Mouse (Mus musculus) spleen, adult 12 weeks (tissue): ENCODE results near the gene Zfp365.

Experiments used
- DNase-seq: peaks from one replicate; pipeline ENCODE4 v3.0.0; 2022; ENCODE audit warnings: low spot score

Gene Zfp365

DNA sequence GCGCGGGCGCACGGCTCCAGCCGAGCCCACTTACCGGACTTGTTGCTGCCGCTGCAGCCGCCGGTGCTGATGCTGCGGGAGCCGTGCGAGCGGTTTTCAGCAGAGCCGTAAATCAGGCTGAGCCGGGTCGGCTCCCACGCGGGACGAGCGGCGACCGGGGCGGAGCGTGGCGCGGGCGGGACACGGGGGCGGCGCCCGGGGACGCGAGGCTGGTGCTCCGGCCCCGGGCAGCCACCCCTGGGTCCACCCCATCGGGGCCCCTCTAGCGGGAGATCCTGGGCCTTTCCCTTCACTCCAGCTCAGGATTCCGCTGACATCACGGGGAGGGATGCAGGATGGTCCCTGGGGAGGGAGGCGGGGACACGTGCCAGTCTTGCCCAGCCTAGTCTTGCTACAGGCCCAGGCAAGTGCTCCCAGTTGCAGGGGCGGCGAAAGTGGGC is at the start of gene Zfp365:
TSS of gene Zfp365 (minus strand) at position 326 of the 440 bp plus-strand sequence.
- DNase-seq: no peak

DNA sequence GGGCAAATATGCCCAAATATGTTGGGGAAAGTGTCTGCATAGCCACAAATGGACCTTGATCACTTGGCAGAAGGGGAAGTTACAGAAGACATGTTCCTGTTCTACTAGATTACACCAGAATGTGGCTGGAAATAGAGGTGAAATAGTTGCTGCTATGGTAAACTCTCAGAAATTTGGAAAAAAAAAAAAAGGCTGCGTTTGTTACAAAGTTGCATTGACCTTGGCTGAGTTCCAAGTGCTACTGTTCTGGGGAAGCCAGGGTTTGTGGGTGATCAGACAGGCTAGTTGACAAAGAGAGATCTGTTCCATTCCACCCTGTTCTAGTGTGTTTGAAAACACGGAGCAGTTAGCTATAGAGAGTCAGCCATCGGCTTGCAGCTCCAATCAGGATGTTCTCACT is 47.5 kb upstream of the Zfp365 start:
- DNase-seq: no peak

- no peak for DNase-seq
Measured at GRCm38 (mm10) chr10:67955982-67956381, 43.5 kb upstream of the Zfp365 start.

- no peak for DNase-seq
Measured at GRCm38 (mm10) chr10:67951690-67952089, 39.2 kb upstream of the Zfp365 start.

DNA sequence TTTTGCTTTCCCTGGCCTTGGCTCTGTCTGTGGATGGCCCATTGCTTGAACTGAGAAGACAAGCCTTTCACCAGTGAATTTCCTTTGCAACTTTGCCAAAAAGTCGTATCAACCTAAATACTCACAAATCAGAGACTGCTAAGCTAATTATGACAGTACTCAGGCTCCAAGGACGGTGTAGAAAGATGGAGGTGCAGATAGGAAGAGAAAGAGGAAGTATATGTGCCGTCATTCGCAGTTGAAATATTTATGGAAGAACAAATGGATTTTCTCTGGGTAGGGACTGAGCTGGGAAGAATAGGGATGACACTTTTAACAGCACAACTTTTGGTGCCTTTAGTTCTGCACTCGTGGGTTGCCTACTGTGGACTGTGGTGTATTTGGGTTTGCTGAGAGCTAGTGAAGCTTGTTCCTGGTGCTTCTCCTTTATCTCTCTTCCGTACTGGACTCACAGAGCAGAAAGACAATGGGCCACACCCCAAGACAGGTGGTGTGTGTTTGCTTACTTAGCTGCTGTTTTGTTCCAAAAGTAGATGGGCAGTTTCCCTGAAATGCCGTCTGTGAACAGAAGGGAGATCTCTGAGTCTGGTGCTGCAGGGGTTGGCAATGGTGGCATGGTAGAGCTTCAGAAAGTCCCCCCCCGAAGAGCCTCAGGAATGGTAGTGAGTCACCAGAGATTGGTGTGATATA is 37.7 kb upstream of the Zfp365 start:
- no peak for DNase-seq

DNA sequence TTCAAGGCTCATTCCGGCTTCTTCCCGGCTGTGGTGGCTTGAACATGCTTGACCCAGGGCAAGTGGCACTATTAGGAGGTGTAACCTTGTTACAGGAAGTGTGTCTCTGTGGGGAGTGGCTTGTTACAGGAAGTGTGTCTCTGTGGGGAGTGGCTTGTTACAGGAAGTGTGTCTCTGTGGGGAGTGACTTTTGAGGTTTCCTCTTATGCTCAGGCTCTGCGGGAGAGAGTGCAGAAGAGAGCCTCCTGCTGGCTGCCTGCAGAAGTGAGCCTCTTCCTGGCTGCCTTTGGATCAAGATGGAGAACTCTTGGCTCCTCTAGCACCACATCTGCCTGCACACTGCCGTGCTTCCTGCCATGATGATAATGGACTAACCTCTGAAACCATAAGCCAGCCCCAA is 31.1 kb upstream of the Zfp365 start:
- DNase-seq: no peak

DNA sequence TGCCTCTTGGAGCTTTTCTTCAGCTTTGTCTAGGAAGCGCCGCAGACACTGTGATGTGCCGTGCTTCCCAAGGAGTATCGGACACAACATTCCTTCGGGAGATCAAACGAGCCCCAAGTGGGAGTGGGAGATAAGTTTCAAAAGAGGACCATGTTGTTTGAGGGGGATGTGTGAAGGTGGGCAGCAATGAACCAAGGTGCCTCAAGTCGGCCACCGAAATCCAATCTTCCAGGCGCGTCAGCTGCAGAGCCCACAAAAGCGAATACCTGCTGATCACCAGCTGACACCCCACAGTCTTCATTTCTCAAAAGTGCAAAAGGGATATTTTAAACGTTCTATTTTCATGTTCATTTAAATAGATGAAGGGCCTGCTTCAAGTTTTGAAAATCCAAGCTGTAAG is 27.1 kb upstream of the Zfp365 start:
- no peak for DNase-seq

- no peak for DNase-seq
Measured at GRCm38 (mm10) chr10:67937775-67938174, 25.3 kb upstream of the Zfp365 start.

GRCm38 (mm10) chr10:67936944-67937343 is 24.5 kb upstream of the Zfp365 start:
- no peak for DNase-seq

- DNase-seq: no peak
Measured at GRCm38 (mm10) chr10:67932780-67933179, 20.3 kb upstream of the Zfp365 start.

DNA sequence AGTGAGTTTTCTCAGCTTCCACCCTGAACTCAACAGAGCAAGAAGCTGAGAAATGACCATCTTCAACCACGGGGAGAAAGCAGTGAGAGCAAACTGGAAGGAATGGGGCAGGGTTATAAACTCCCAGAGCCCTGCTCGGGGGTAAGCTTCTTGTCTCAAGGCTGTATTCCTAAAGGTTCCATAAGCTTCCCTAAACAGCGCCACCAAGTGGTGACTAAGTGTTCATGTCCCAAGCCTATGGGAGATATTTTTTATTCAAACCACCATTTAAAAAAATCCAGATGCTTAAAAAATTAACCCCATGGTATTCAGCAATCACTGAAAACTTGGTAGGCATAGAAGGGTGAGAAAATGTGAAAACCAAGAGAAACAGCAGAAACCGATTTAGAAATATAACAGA is 18.9 kb upstream of the Zfp365 start:
- DNase-seq: no peak

DNA sequence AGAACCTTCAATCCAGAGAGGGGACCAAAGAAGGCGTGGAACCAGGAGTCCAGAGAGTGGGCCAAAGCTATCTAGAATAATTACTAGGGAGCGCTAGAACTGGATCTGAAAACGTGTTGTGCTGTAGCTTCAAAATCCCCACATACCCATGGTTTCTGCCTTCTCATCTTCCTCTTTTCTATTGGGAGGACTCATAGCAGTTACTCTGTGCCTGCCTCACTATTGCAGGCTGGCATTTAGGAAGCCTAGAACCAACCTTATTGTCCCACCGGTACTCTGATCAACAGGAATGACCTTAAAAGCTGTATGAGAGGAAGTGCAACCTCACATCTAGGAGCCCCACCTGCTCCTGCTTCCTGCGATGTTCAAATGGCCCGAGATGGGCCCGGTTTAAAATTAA is 16.1 kb upstream of the Zfp365 start:
- no peak for DNase-seq

DNA sequence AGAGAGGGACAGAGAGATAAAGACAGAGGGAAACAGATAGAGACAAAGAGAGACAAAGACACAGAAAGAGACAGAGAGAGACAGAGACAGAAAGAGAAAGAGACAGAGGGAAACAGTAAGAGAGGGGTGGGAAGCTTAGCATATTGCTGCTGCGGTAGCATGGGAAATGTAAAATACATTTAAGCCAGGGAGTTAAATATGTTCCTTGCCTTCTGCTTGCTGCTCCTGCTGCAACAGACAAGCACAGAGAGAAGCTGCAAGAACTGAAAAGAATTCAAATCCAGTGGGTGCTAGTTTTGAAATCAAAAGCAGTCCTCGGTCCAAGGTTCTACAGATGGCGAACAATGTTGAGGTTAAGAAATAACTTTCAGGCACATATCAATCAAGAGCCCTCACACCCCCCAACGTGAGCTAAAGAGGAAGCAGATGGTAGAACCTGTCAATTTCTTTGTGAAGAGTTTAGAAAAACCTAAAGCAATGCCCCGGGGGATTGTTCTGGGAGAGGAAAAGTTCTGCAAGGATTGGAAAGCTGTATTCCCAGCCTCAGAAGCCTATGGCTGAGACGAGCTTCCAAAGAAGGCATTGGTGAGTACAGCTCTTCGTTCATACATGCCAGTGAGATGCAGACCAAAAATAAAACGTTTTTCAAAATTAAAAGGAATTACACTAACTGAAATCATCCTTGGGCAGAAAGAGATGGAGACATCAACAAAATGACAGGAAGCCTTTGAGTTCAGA is 15.4 kb upstream of the Zfp365 start:
- DNase-seq: no peak

- no peak for DNase-seq
Measured at GRCm38 (mm10) chr10:67924030-67924429, 11.6 kb upstream of the Zfp365 start.

DNA sequence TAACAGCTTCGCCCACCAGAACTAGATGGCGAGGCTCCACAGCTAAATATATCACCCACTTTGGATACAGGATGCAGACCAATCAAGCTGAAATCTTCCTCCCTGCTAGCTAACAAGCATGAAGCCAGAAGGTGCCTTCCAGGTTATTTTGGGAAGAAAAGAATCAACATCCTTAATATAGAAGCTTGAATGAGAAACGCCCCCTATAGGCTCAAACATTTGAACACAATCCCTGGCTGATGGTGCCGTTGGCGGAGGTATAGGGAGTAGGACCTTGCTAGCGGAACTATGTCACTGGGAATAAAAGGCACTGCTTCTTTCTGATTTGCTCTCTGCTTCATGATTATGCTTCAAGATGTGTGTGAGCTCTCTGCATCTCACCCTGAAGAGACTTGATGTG is 9.3 kb upstream of the Zfp365 start:
- no peak for DNase-seq

DNA sequence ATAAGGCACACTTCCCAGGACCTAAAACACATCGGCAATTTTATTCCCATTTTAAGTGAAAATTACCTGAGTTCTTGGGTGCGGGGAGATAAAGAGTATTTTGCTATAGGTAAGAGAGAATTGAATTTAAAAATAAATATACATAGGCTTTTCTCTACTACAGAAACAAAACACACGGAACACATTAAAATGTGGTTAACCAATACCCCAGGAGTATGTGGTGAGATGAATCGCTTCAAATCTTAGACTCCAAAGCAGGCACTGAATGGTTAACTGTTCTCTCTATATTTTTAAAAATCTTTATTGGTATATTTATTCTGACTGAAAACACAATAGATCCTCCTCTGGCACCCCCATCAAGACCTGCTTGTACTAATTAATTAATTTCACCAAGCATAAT is 7.2 kb upstream of the Zfp365 start:
- DNase-seq: no peak

GRCm38 (mm10) chr10:67918194-67918899 is 5.9 kb upstream of the Zfp365 start:
- no peak for DNase-seq

DNA sequence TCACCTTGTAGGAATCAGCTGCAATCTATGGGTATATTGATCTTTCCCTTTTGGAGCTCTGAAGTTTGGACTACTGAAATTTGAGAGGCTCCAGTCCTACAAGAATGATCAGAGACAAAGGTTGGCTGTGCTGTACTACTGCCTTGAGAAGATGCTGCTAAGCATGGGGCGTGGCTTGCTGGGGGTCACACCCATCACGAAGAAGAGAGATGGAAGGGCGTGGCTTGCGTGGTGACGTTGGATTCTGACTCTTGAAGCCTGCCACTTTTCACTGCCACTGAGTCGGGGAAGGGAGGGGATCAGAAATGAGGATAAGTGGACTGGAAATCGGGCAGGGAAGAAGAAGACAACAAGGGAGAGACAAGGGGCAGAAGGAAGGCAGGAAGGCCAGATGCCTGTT is 4.9 kb upstream of the Zfp365 start:
- no peak for DNase-seq

DNA sequence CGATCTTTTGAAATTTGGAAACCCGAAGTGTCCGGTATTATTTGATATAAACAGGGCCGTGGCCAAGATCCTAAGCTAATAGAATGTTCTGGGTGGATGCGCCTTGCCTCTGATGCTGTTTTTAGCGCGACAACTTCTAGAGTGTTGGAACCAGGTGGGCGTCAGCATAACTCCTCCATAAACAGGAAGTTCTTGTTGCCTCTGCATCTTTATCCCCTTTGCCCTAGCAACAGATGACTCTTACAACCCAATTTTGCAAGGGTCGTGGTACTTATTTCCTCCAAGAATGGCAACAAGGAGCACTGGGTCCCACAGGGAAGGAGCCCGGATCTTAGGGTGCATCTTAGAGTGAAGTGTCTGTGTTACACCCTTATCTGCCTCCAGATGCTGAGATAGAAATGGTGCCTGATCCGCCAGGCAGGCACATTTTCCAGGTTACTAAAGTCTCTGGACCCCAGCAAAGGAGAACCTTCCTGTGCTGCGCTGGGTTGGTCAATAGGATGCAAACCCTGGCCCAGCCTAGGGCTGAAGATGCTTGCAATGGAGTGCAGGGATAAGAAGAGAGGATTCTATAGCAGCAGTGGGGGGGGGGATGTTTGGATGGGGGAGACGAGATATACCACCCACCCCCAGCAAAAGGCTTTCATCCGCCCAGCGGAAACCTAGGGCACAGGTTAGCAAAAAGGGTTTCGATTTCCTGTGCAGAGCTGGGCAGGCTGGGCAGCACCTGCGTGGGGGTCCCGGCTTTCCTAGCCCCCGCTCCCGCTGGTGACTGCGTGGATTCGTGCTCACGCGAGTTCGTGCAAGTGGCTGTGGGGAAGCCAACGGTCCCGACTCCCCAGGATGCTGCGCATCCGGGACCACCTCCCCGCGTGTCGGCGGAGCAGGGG is 770 bp downstream of the Zfp365 start:
- DNase-seq: no peak

GRCm38 (mm10) chr10:67907931-67908330 is 4.5 kb downstream of the Zfp365 start:
- no peak for DNase-seq

DNA sequence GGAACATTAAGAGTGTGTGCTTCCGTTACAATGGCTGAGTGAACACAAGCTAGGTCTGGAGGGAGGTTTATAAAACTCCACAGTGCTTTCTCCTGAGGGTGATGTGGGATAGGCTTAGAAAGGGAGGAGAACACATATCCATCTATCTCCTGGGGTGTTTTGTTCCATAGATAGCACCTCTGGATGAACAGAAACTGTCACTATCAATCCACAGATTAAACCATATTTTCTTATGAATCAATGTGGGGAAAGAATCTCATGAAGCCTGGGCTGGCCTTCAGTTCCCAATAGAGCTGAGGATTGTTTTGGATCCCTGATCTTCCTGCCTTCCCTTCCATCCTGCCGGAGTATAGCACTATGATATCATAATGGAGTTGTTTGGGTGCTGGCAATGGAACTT is 5.5 kb downstream of the Zfp365 start:
- no peak for DNase-seq

GRCm38 (mm10) chr10:67906063-67906462 is 6.4 kb downstream of the Zfp365 start:
- DNase-seq: no peak
